Mouse (Mus musculus): ENCODE results near the gene Cyb5r3.

Gene Cyb5r3

DNA sequence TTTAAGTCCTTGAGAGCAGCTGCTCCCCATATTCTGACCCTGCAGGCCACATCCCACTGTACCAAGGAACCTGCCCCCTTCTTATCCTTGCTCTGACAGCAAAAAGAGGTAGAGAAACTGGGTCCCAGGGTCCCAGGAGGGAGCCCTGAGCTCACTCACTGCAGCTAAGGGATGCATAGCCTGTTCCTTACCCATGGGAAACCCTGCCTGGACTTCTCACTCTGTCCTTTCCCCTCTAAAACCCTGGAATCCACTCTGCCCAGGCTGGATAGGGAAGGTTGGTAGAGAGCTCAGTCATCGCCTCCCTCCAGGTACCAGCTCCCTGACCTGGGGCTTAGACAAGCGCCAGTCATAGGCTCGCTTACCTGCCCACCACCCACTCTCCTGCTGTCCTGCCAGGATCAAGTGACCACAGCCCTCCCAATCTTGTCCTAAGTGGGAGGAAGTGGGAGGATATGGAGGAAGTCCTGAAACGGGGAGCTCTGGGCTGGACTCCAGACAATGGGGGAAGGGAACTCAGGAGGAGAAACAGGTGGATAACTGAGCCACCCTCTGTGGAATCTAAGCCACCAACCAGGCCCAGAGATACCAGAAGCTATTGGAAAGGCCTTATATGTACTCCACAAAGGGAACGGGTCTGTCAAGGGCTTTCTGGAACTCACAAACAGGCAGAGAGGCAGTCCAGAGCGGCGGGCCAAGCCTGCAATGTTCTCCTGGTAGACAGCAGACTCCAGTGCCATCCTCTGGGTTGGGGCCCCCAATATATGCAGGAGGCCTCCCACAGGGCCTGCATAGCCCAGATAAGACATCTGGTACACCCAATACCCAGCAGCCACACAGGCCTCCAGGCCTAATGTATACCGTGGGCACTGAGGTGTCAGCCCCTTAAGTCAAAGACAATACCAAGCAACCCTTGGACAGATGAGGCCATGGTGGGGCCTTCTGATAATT is 2.3 kb downstream of the Cyb5r3 start:
- peak; percentile 82 for DNase-seq (ENCODE audit: low read depth, low spot score)

DNA sequence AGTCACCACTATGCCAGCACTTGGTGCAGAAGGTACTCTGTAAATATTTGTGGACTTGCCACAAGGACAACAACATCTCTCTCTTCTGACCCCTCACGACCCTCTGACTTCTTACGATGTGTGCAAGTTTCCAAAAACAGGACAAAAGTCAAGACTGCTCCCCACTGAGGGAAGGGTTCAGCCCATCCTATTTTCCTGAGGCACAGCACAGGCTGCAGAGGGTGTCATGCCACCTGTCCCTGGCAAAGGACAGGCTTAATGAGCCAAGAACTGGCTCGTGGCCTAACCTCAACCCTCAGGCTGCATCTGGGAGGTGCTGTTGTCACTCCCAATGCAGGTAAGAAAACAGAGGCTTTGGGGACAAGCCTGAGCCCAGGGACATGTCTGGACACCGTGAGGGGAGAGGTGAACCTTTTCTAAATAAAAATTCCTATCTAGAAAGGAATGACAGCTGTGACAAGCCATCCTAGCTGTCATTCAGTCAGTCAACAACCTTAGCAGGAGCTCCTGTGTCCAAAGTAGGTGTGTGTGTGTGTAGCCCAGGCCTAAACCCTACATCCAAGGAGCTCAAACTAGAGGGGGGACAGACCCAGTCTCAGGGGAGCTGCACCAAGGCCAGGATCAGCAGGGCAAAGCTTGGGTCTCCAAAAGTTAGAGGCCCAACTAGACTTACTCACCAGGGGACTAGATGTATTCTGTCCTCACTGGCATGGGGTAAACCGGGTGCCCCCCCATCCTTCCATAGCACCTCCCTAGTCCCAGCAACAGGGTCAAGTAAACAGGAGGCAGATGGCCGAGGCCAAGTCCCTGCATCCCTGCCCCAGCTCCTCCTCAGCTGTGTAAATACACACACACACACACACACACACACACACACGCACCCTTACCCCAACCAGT is 3.3 kb downstream of the Cyb5r3 start:
- no peak for DNase-seq (ENCODE audit: low read depth, low spot score)

DNA sequence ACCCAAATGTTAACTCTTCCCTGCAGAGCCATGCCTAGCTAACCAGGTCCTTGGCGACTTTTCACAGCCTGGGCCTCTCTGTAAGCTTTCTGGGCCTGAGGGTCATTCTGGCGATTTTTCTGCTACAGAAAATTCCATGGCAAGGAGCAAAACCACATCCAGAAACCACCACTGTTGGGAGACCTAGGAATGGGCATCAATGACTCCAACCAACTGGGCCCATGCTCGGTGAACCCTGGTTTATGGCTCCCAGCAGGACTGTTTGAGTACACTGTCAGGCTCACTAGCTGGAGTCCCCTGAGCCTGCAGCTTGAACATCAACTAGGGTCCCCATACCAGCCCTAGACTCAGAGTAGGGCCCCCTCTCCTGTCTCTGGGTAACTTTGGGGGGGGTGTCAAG is 4.1 kb downstream of the Cyb5r3 start:
- no peak for DNase-seq (ENCODE audit: low read depth, low spot score)

DNA sequence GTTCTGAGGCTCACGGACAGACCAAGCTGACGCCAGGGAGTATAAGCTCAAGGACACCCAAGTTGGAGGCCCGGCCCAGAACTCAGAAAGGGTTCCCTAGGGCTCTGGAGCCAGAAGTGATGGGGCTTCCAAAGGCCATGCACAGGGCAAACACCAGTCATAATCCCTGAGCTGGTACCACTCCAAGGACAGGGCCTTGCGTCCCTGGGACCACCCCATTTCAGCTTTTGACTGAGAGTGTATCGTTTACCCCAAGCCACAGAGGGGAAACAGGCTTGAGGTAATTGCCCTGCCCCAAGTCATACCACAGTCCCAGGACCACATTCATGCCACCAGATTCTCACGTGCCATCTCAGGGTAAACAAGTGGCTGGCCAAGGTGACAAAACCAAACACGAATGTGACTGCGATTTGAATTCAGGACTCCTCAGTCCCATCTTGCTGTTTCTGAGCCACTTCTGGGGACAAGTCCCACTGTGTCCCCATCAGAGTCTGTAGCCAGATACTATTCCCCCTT is 4.8 kb downstream of the Cyb5r3 start:
- no peak for DNase-seq (ENCODE audit: low read depth, low spot score)

DNA sequence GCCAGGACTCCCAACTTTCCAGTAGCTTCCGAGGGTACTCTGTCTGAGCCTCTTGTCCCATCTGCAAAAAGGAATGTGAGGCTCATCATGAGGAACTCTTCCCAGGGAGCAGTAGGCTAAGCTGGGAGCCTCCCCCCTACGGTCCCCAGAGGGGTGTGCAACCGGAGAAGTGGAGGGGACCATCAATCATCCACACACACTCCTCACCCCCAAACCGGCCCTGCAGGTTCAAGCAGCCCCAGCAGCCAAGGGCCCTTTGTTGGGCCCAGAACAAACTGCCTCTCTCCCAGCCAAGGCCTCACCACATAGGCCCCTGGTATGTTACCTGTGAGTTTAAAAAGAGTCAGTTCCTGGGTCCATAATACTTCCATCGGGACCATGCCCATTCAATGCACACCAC is 5.3 kb downstream of the Cyb5r3 start:
- no peak for DNase-seq (ENCODE audit: low read depth, low spot score)

DNA sequence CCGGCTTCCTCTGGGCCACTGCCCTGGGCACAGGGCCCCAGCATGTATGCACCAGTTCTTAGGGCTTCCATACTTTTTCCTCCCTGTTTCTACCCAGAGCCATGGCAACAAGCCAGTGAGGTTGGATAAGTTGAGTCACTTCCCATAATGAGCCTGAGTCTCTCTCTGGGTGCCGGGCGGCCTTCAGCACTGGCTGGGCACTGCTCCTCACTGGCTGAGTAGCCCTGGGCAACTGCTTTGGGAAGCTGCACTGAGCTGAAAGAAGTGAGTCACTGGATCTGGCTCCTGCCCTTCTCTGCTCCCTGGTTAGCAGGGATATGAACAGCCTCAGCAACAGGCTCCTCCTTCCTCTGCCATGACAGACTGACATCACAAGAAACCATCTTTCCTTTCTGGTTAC is 5.8 kb downstream of the Cyb5r3 start:
- DNase-seq (ENCODE audit: low read depth, low spot score), result no peak

DNA sequence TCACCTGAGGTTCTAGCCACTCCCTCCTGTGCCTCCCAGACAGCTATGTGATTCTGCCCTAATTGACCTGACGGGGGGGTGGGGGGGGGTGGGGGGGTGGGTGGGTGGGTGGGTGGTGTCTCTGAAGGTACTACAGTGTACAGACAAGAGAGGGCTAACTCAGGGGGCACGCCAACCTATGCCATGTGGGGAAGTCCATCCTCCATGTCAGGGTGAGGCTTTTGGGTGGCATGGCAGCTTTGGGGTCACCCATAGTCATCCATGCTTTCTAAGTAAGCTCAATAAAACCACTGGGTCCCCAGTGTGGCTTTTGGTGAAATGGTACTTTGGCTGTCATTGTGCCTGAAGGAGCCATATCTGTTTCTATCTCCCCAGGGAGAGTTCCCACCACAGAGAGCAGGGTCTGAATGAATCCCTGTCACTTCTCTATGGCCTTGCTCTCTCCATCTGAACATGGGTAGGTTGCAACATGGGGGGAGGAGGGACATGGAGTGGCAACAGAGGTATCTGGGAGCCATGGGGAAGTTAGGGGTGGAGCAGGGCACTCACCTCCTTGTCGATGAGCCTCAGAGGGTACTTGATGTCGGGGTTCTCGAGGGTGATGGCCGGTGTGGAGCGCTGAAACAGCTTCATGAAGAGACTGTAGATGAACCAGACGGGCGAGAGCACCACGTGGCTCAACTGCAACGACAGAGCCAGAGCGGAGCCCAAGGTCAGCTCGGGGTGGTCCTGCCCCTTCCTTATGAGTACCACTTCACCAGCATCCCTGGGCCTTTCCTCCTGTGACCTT is 6.7 kb downstream of the Cyb5r3 start:
- DNase-seq (ENCODE audit: low read depth, low spot score), result no peak

DNA sequence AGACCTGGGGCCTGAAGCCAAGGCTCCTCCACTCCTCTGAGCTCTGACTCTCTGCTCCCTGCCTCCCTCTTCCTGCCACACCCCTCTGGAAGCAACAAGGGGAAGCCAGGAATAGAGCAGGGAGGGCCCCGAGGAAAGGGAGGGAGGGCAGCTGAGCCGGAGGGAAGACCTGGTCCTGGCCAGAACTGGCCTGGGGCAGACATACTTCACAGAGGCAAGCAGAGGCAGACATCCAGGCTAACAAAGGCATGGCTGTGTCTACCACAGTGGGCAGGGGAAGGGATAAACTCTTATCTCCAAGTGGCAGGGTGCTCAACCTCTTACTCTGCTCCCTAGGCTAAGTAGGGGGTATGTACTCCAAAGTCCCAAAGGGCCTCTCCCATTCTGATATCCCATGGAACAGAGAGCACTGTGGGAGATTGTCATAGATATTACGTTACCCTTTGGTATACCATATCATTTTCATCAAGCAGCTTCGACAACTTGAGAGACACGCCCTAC is 7.4 kb downstream of the Cyb5r3 start:
- DNase-seq (ENCODE audit: low read depth, low spot score), result peak; percentile 44

DNA sequence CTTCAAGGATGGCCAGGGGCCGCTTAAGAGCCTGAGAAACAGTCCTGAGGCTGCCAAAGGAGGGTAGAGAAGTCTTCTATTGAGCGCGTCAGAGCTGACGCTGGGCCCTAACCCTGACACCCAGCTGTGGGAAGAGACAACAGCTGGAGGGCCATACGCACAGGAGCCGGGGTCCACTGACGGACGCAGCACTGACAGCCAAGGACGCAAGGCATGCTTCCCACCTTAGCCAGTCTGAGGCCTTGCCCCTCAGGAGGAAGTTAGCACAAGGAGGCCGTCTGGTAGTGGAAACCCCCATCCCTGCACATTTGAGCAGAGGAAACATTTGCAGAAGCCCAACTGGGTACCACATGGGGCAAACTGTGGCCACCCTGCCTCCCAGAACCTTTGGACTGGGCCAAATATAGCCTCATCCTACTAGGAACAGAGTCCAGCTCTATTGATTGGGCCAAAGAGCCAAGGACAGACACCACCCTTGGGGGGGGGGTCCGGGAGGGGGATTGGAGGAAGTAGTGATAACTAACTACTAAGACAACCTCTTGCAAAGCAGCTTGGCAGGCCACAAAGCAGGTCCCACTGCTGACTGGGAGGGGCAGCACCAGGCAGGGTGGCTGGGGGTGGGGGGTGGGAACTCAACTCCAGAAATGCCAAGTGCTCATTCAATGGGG is 9.4 kb downstream of the Cyb5r3 start:
- no peak for DNase-seq (ENCODE audit: low read depth, low spot score)

DNA sequence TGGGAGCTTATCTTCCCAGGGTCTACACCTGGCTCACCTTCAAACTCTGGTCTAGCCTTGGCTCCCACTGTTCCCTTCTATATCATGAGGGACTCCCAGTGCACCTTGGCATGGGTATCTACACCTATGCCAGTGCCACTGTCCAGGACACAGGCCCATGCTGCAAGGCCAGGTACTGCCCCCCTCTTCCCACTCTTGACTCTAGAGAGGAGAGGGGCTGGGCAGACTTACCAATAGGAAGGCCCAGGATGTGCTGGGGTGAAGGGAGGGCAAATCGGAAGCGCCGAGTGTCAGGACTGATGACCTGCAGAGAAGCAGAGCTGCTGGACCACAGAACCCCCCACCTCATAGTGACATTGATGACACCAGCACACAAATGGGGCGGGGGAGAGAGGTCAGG is 10.4 kb downstream of the Cyb5r3 start:
- no peak for DNase-seq (ENCODE audit: low read depth, low spot score)

DNA sequence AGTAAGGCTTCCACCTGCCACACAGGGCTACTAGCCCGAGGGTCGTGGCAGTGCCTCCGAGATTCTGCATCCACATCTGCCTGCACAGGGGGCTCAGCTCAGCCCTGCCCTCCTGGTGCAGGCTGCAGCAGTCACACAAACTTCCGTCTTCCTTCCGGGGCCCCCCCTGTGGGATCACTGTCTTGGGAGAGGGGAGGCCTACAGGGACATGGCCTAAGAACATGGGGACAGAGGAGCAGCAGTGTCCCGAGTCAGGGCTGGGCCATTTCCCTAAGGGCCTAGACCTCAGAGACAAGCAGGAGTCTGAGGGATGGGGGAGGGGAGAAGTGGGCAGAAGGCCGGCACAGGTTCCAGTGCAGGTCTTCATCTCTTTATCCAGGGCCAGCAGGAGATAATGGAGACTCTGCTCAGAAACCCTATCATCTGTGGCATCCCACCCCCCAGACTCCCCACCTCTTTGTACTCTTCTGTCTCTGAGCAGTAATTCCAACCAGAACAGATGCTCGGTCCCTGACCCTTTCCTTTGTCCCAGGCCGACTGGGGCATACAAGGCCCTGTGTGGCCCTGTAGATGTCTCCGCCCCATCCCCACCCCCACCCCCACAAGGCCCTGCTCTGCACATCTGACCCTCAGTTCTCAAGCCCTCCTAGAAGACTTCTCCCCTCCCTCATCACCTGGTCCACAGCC is 11.2 kb downstream of the Cyb5r3 start:
- DNase-seq (ENCODE audit: low read depth, low spot score), result no peak

DNA sequence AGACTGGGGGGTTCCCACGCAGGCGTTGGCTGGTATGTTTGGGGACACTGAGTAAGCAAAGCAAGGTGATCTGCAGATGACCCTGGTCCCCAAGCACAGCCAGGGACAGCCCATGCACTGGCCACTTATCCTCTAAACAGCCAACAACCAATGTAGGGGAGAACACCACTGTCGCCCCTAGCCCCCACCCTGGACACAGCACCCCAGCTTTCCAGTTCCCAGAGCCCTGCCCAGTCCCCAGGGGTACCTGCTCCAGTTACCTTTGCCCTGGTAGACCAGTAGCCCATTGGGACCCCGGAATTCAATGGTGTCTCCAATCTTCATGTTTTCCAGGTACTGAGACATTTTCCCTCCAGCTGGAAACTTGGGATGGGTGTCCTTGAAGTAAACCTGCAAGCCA is 11.8 kb downstream of the Cyb5r3 start:
- DNase-seq (ENCODE audit: low read depth, low spot score), result no peak

DNA sequence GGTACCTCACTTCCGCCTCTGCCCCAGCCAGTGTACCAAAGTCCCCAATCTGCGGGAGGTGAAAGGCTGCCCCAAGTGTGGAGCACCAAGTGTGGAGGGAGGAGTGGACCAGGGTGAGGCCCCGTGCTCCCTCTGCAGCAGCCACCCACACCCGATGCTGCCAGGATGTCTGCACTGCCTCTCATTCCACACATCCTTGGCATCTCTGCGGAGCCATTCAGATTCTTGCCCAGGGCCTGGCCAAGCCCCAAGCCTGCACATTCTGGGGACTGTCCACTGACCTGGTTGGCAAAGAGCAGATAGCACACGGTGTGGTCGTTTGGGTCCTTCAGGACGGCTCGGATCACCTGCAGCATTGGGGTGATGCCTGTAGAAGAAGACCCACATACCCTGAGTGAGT is 12.6 kb downstream of the Cyb5r3 start:
- DNase-seq (ENCODE audit: low read depth, low spot score), result no peak

DNA sequence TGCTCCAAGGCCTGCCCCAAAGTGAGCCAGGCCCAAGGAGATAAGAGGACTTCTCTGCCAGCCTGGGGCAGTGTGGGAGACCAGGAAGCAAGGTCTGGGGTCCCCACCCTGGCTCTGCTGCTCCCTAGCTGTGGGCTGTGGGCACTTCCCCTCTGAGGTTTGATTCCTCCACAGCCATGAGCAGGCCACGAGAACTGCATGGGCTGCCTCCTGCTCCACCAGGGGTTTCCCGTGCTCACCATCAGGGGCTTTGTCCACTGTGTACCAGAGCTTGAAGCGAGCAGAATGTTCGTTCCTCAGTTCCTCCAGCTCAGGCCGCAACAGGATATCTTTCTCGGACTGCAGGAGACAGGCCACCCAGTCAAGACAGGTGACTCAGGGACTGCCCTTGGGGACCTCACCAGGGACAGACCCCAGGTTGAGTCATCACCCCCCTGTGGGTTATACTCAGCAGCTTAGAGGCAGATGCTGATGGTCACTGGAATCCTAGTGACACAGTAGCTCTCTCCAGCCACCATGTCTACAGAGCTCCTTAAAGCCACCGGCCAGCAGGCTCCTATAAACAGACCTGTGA is 13.7 kb downstream of the Cyb5r3 start:
- DNase-seq (ENCODE audit: low read depth, low spot score), result no peak

DNA sequence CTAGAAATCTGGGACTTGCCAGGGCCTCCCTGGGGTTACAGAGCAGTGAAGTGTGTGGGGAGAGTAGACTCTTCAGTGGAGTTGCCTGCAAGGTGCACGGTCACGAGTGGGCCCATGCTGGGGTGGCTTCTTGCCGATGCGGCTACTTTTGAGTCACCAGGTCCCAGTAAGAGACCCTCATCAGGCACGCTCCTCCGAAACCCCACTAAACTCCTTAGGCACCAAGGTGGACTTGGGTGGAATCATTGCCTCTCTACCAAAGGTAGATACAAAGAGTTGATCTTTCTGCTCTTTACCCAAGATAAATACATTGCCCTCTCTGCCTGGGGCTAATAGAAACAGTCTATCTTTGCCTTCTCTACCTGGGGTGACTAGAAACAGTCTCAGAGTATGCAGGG is 14.7 kb downstream of the Cyb5r3 start:
- no peak for DNase-seq (ENCODE audit: low read depth, low spot score)

DNA sequence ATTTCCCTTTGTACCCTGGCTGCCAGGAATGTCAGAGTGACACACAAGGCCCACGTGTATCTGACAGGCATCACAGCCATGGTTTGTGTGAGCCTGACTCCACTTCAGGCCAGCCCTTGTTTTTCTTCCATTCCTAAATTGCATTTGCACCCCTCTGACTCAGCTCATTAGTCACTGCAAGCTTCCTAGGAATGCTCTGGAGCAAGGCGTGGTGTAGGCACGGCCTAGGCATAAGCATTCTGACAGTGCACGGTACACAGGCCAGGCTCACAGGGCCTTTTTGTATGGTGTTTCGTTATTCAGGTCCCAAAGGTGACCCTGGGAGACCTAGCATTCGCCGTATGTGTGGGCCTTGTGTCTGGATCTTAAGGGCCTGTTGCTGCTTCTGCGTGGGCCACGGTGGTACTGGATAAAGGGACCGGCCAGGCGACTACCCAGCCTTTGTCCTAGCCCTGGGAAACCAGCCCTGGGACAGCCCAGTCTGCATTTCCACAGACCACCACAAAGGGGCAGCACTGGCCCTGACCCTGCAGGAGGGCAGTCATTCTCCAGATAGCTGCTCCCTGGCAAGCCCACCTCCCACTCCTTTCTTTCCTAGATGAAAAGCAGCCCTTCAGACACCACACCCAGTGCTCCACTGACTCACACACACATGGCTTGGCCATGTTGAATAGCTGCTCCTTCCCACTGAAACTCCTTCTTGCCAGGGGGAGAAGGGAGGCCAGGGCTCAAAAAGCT is 15.3 kb downstream of the Cyb5r3 start:
- DNase-seq (ENCODE audit: low read depth, low spot score), result no peak

DNA sequence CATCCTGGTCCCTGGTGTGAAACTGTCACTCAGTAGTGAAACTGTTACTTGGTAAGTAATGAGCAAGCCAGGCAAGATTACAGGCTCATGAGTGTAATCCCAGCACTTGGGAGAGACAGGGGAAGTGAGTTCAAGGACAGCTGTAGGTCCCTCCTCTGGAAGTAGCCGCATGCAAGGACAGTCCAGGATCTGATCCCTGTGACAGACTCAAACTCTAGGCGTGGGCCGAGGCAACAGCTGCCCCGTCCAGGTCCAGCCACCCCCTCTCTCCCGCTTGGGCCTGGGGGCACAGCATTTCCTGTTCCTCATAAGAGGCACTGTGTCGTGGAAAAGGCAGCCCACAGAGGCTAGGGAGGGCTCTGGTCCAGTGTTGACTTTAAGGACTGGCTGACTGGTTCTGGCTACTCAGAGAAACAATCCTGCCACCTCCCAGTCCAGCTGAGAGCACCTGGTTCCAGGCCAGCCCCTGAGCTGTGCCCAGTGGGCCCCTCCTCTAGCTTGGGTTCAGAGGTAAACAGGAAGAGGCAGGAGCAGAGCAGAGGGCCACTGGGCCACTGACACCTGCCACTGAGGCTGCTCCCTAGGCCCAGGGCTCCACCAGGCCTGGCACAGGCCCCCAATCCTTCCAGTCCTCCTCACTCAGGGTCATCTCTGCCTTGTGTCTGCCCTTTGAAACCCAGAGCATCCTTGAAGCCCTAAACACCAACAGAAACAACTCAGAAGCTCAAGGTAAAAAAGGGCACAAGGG is 16.5 kb downstream of the Cyb5r3 start:
- DNase-seq (ENCODE audit: low read depth, low spot score), result no peak

DNA sequence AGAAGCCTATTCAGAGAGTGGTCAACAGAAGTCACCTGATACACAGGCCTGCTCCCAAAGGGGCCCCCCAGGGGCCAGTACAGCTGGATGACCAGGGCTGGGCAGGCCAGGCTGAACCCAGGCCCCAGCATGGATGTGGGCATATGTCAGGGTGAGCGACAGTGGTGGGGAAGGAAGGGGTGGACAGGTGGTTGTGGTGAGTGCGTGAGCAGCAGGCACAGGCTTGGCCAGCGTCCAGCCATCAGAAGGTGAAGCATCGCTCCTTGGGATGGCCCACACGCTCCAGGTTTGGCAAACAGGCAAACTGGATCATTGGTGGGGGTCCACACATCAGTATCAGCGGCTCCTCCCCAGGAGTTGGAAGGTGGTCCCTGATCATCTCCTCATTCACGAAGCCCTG is 18.1 kb downstream of the Cyb5r3 start:
- DNase-seq (ENCODE audit: low read depth, low spot score), result no peak
